Mouse (Mus musculus) embryonic fibroblast, embryonic 13.5 days (primary cell): Measurements from ENCODE around the gene Atrnl1. TPM values are rescaled to one million over a fixed set of nuclear protein-coding genes. Genes with fewer than 3 reads are reported as not detected.

Source experiments
- H3K27ac ChIP-seq: 2 replicates; pipeline ENCODE4 v1.5.1; 2012; ENCODE audit warnings: low read length, control low read depth, inconsistent platforms; ENCODE audit not compliant: insufficient read depth
- H3K4me1 ChIP-seq: 2 replicates; pipeline ENCODE4 v1.6.1; 2011; ENCODE audit warnings: low read length; ENCODE audit not compliant: control insufficient read depth, insufficient read depth
- H3K4me3 ChIP-seq: 2 replicates; pipeline ENCODE4 v1.5.1; 2011; ENCODE audit warnings: mild to moderate bottlenecking, control low read depth, low read length; ENCODE audit not compliant: insufficient read depth
- CTCF ChIP-seq: IDR thresholded peaks from 2 replicates; pipeline ENCODE4 v1.5.1; 2011; ENCODE audit warnings: mild to moderate bottlenecking, control low read depth, low read length, moderate library complexity, borderline replicate concordance; ENCODE audit not compliant: insufficient read depth
- POLR2A ChIP-seq: IDR thresholded peaks from 2 replicates; pipeline ENCODE4 v1.6.1; 2011; ENCODE audit warnings: low read depth, mild to moderate bottlenecking, control low read depth, low read length, moderate library complexity
- polyA plus RNA-seq: library from polyadenylated mRNA; stranded (reverse); fragments of >200 nt; gene quantifications from 2 replicates; pipeline ENCODE4 v1.2.4, GENCODE M21; 2011; ENCODE audit warnings: low read depth; ENCODE audit not compliant: missing spikeins, insufficient read length

Gene Atrnl1
- polyA plus RNA-seq, 1 experiment: 29.4 TPM

GRCm38 (mm10) chr19:57802207-57802606, 191.4 kb downstream of the Atrnl1 start:
- Histone ChIP-seq H3K27ac (peak overlapping the region; percentile 12; the same call in 1 of the 2 replicates), H3K4me1 (peaks cover 7% of the 10 kb centered on the region; the same call in 1 of the 2 replicates), H3K4me3 (no peak overlapping the region)
- TF ChIP-seq POLR2A (no peak), CTCF (no peak)

GRCm38 (mm10) chr19:57802771-57803482, 192.1 kb downstream of the Atrnl1 start:
- no peak overlapping the region for H3K4me3 ChIP-seq
- peak overlapping the region; percentile 74 for H3K27ac ChIP-seq
- H3K4me1 ChIP-seq: peaks cover 7% of the 10 kb centered on the region; the same call in 1 of the 2 replicates
- TF ChIP-seq CTCF (no peak), POLR2A (no peak)

DNA sequence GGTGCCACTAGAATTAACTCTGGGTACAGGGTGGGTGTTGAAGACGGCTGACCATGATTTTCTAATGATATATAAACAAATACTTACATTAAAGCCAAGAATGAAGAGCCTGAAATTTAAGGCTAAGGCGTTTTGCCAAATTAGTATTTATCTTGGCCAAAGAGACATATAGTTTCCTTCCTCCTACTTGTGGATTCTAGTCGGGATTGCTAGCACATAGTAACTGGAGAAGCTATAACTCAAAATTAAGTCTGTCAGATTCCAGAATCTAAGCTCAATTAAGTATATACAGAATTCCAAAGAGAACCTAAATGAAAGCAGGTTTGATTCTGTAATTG, 192.6 kb downstream of the Atrnl1 start:
- peaks cover 7% of the 10 kb centered on the region; the same call in 1 of the 2 replicates for H3K4me1 ChIP-seq
- H3K4me3 ChIP-seq: no peak overlapping the region
- no peak for TF ChIP-seq POLR2A
- no peak for TF ChIP-seq CTCF
- H3K27ac ChIP-seq: peak overlapping the region; percentile 74

GRCm38 (mm10) chr19:57808363-57808762, 197.5 kb downstream of the Atrnl1 start:
- no peaks in the 10 kb centered on the region; the same call in 1 of the 2 replicates for H3K4me1 ChIP-seq
- H3K4me3 ChIP-seq: no peak overlapping the region
- TF ChIP-seq CTCF (no peak), POLR2A (no peak)
- no peak overlapping the region for H3K27ac ChIP-seq

GRCm38 (mm10) chr19:57814291-57814690, 203.5 kb downstream of the Atrnl1 start:
- Histone ChIP-seq H3K4me3 (no peak overlapping the region), H3K27ac (no peak overlapping the region), H3K4me1 (no peaks in the 10 kb centered on the region)
- TF ChIP-seq POLR2A (no peak), CTCF (no peak)

GRCm38 (mm10) chr19:57816221-57816996, 205.6 kb downstream of the Atrnl1 start:
- TF ChIP-seq POLR2A: no peak
- peak; percentile 28; the same call in 1 of the 2 replicates for TF ChIP-seq CTCF
- Histone ChIP-seq H3K4me3 (no peak overlapping the region), H3K4me1 (no peaks in the 10 kb centered on the region), H3K27ac (no peak overlapping the region)

DNA sequence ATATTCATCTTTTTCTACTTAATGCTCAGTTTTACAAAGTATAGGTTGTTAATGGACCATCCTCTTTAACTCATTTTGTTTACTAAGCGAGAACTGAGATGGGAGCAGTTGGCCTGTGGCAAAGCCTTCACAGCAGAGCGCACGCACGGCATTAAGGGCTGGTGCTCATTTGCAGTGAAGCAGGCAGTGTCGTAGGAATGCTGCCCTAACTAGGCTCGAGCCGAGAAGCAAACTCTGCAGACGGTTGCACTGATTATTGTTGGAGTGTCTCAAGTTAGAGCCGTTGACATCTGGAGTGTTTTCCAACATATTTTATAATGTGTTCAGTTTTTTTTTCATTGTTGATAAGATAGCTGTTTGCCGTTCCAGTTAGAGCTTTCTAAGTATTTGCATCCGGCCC, 206.9 kb downstream of the Atrnl1 start:
- H3K4me3 ChIP-seq: no peak overlapping the region
- H3K27ac ChIP-seq: no peak overlapping the region
- peaks cover 3% of the 10 kb centered on the region; the same call in 1 of the 2 replicates for H3K4me1 ChIP-seq
- TF ChIP-seq CTCF (no peak), POLR2A (no peak)

- TF ChIP-seq POLR2A (no peak), CTCF (no peak)
- Histone ChIP-seq H3K4me1 (peaks cover 5% of the 10 kb centered on the region), H3K27ac (peak overlapping the region; percentile 66), H3K4me3 (no peak overlapping the region)
Observed at GRCm38 (mm10) chr19:57823446-57823845, 212.6 kb downstream of the Atrnl1 start.

DNA sequence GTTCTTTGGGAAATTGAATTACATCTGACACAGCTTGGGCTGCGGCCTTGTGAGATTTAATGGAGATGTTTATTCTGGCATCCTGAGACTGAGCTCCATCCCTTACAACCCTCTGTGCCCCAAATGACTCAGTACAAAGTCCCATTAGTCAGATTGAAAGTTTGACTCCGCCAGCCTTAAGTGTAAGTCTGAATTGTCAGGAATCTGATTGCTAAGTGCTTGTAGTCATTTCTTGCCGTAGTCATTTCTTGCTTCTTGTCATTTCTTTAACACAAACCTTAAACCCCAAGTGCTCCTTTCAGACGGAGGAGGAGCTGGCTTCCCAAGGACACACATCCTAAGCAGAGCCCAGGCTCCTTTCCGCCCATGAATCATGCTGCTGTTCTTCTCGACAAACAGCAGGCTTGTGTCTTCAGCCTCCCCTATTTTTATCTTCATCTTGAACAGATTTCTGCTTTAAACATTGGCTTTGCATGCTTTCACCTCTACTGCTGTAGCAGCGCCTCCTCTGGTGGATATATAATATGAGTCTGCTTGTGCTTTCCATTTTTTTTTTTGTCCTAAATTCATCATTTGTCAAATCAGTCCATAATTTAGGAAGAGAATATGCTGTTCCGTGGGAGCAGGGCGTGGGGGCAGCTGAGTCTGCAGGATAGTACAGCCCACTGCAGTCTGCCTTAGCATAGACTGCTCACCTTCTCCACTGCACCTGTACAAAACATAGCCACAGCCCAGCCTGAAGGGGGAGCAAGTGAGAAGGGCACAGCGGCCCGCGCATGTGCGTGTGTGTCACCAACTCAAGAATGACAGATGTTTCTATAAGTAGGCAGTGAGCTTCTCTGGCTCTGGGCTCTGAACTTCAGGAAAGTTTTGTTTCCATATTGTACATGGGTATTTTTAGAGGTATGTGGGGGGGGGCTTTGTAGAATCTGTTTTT, 214.7 kb downstream of the Atrnl1 start:
- no peak for TF ChIP-seq POLR2A
- TF ChIP-seq CTCF: peak; percentile 40; the same call in 1 of the 2 replicates

DNA sequence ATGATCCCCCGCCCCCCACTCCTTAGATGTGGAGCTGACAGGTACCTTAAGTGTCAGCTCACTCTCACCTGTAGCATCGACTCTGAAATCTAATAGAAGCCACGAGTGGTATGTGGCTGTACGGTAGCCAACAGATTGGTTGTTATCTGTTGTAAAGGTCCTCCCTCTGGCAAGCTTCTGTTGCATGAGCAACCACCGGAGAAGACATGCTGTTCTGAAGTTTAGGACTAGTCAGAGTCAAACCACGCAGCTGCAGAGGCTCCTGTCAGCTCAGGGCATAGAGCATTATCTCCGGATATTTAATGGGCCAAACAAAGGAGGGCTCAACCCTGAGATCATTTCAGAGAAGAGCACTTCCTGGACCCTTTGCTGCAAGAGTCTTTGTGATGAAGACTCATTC, 222.2 kb downstream of the Atrnl1 start:
- Histone ChIP-seq H3K4me1 (no peaks in the 10 kb centered on the region), H3K4me3 (no peak overlapping the region), H3K27ac (no peak overlapping the region)
- TF ChIP-seq CTCF: no peak
- no peak for TF ChIP-seq POLR2A

More for the DNA sequence above, 214.7 kb downstream of the Atrnl1 start:
- Histone ChIP-seq H3K27ac (peak overlapping the region; percentile 44), H3K4me3 (no peak overlapping the region), H3K4me1 (peaks cover 5% of the 10 kb centered on the region)
